Mouse (Mus musculus) bone marrow, adult 2 months (tissue): ENCODE results near the gene Ltb.

ENCODE experiments used
- CTCF ChIP-seq: fragments of 200-500 bp; IDR thresholded peaks from 2 replicates; pipeline ENCODE4 v1.5.1; 2011; ENCODE audit warnings: low read length, control low read depth; ENCODE audit not compliant: control insufficient read depth, insufficient read depth
- POLR2A ChIP-seq: fragments of 200-500 bp; IDR thresholded peaks from 2 replicates; pipeline ENCODE4 v1.6.1; 2011; ENCODE audit warnings: low read depth, mild to moderate bottlenecking, control low read depth, low read length, borderline replicate concordance; ENCODE audit not compliant: control insufficient read depth

DNA sequence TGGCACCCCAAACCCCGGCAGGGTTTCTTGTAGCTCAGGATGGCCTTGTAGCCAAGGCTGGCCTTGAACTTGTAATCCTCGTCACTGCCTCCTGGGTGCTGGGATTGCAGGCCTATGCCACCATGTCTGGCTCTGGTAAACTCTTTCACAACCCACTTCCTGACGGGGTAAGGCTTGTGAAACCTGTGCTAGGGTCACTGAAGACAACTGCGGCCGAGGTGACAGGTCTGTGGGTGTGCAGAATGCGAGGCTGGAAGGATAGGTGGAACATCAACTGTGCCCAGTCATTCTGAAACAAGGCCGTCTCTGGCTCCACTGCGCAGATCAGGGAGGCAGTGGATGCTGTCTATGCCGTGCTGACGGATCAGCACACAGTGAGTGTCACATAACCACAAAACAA lies 36.8 kb downstream of the Ltb start:
- TF ChIP-seq CTCF (no peak), POLR2A (no peak)
